Mouse (Mus musculus) G1E-ER4 (cell line): ENCODE measurements at regions not wholly inside any gene's neighbourhood (a gene's known extent, or its start where the extent isn't known, plus 50 kb on each side); places are given as distances from the start of the nearest gene placed in this dataset.
A peak's percentile ranks its signal among the peaks of the same experiment; 100 is the strongest.

ENCODE experiments used
- GATA1 ChIP-seq: IDR thresholded peaks from one replicate; pipeline ENCODE4 v1.8.0; 2012; ENCODE audit warnings: low read length, inconsistent platforms

GRCm38 (mm10) chr1:72963449-72963848 lies 52.3 kb downstream of the Tnp1 start:
- TF ChIP-seq GATA1: no peak

GRCm38 (mm10) chr1:72960241-72960653 lies 55.5 kb downstream of the Tnp1 start:
- no peak for TF ChIP-seq GATA1

- TF ChIP-seq GATA1: peak; percentile 56
Observed at GRCm38 (mm10) chr1:72955387-72955786, 60.3 kb downstream of the Tnp1 start.

- TF ChIP-seq GATA1: no peak
Observed at GRCm38 (mm10) chr1:72952896-72953295, 62.8 kb downstream of the Tnp1 start.

- TF ChIP-seq GATA1: no peak
Observed at GRCm38 (mm10) chr1:72951802-72952201, 63.9 kb downstream of the Tnp1 start.

GRCm38 (mm10) chr1:72951365-72951764 lies 64.3 kb downstream of the Tnp1 start:
- TF ChIP-seq GATA1: no peak

- no peak for TF ChIP-seq GATA1
Observed at GRCm38 (mm10) chr1:72946235-72946634, 69.5 kb downstream of the Tnp1 start.

- no peak for TF ChIP-seq GATA1
Observed at GRCm38 (mm10) chr1:72945750-72946102, 70.0 kb downstream of the Tnp1 start.

- TF ChIP-seq GATA1: no peak
Observed at GRCm38 (mm10) chr1:72944805-72945749, 70.4 kb upstream of the Igfbp5 start.

- no peak for TF ChIP-seq GATA1
Observed at GRCm38 (mm10) chr1:72944221-72944620, 69.5 kb upstream of the Igfbp5 start.

GRCm38 (mm10) chr1:72943082-72943481 lies 68.4 kb upstream of the Igfbp5 start:
- no peak for TF ChIP-seq GATA1

- no peak for TF ChIP-seq GATA1
Observed at GRCm38 (mm10) chr1:72942351-72942750, 67.7 kb upstream of the Igfbp5 start.

GRCm38 (mm10) chr1:72939948-72940347 lies 65.3 kb upstream of the Igfbp5 start:
- no peak for TF ChIP-seq GATA1

- no peak for TF ChIP-seq GATA1
Observed at GRCm38 (mm10) chr1:72936681-72937465, 62.2 kb upstream of the Igfbp5 start.

GRCm38 (mm10) chr1:72936231-72936630 lies 61.5 kb upstream of the Igfbp5 start:
- TF ChIP-seq GATA1: no peak

GRCm38 (mm10) chr1:72935084-72935483 lies 60.4 kb upstream of the Igfbp5 start:
- no peak for TF ChIP-seq GATA1
